Mouse (Mus musculus) heart, postnatal 0 days (tissue): ENCODE measurements around the gene Napsa. TPM values are rescaled to one million over a fixed set of nuclear protein-coding genes. Genes with fewer than 3 reads are reported as not detected.

Experiments used
- ATAC-seq: fragments of 200-750 bp; cut with Nextera tagmentation; 2 replicates; pipeline ENCODE4 v1.8.0; 2017; ENCODE audit warnings: low read depth, moderate number of reproducible peaks, moderate library complexity; ENCODE audit not compliant: insufficient read depth
- DNase-seq: peaks from one replicate; pipeline ENCODE4 v3.0.0-alpha.2; 2016; ENCODE audit warnings: low spot score
- H3K27ac ChIP-seq: fragments of 300-500 bp; sonication (generic); 2 replicates; pipeline ENCODE4 v1.5.1; 2014; ENCODE audit warnings: low read depth, mild to moderate bottlenecking
- H3K27me3 ChIP-seq: fragments of 300-500 bp; sonication (generic); 2 replicates; pipeline ENCODE4 v1.6.1; 2014; ENCODE audit warnings: low read length, mixed read lengths; ENCODE audit not compliant: control insufficient read depth, insufficient read depth
- H3K36me3 ChIP-seq: fragments of 300-500 bp; sonication (generic); replicated peaks from 2 replicates; pipeline ENCODE4 v1.6.1; 2014; ENCODE audit warnings: low read length, mixed read lengths; ENCODE audit not compliant: control insufficient read depth, insufficient read depth
- H3K4me1 ChIP-seq: fragments of 300-500 bp; sonication (generic); 2 replicates; pipeline ENCODE4 v1.6.1; 2014; ENCODE audit warnings: antibody characterized with exemption; ENCODE audit not compliant: control insufficient read depth, insufficient read depth
- H3K4me2 ChIP-seq: fragments of 300-500 bp; sonication (generic); 2 replicates; pipeline ENCODE4 v1.6.1; 2014; ENCODE audit warnings: low read depth, mild to moderate bottlenecking, low read length, moderate library complexity
- H3K4me3 ChIP-seq: fragments of 300-500 bp; sonication (generic); 2 replicates; pipeline ENCODE4 v1.5.1; 2014; ENCODE audit warnings: low read depth, low read length
- H3K9ac ChIP-seq: fragments of 300-500 bp; sonication (generic); replicated peaks from 2 replicates; pipeline ENCODE4 v1.6.1; 2014; ENCODE audit warnings: low read depth, low read length, mixed read lengths
- H3K9me3 ChIP-seq: fragments of 300-500 bp; sonication (generic); replicated peaks from 2 replicates; pipeline ENCODE4 v1.6.1; 2016; ENCODE audit warnings: low read length; ENCODE audit not compliant: control insufficient read depth
- CTCF ChIP-seq: IDR thresholded peaks from 2 replicates; pipeline ENCODE4 v1.5.1; 2016; ENCODE audit warnings: antibody characterized with exemption, control low read depth, low read depth
- EP300 ChIP-seq: IDR thresholded peaks from 2 replicates; pipeline ENCODE4 v1.6.1; 2016; ENCODE audit warnings: antibody characterized with exemption, low read depth
- WGBS: fragments of 180-500 bp; shearing (Covaris S2); extraction: QIAGEN DNeasy Blood & Tissue Kit; methylation state at CpG from one replicate; pipeline ENCODE4 v1.1.7; 2014; 5-methylcytosine and 5-hydroxymethylcytosine counted together
- polyA plus RNA-seq: library from polyadenylated mRNA; unstranded; fragments of >200 nt; fragmentation: Nextera tagmentation; extraction: Ambion mirVana; gene quantifications from 2 replicates; pipeline ENCODE4 v1.2.1, GENCODE M21; 2015
- total RNA-seq: library from RNA; depleted of rRNA; stranded (reverse); fragments of >200 nt; gene quantifications from 2 replicates; pipeline ENCODE4 v1.2.3, GENCODE M21; 2014; ENCODE audit warnings: low replicate concordance

Napsa gene
- total and polyA plus RNA-seq, 2 experiments from 2014 or later: 0.81 TPM; not detected in 1

DNA sequence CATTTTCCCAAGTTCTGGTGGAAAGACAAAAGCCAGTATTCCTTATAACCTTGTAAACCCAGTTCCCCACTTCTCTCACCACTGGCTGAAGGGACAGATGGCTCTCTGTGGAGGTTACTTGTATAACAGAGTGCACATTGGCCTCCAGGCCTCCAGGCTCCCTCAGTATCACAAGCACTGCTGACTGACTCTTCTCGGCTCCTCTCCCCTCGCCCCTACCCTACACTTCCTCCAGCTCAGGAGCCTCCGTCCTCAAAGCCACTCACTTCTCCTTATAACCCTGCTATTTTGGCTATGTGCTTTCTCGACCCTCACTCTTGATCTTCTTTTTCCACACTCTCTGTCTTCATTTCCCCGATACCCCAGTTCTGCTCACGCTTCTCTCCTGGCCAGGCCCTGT, 6.8 kb upstream of the Napsa start:
- no peak overlapping the region for H3K4me3 ChIP-seq
- WGBS: 55% methylated on average over 6 of the region's 6 CpGs
- no peak overlapping the region for H3K9ac ChIP-seq
- no peak for ATAC-seq
- no peaks in the 10 kb centered on the region for H3K9me3 ChIP-seq
- DNase-seq: no peak
- H3K27me3 ChIP-seq: peaks cover 14% of the 10 kb centered on the region; the same call in 1 of the 2 replicates
- H3K4me2 ChIP-seq: no peak overlapping the region
- no peak overlapping the region for H3K27ac ChIP-seq
- H3K4me1 ChIP-seq: no peaks in the 10 kb centered on the region
- no peak for TF ChIP-seq EP300
- no peak for TF ChIP-seq CTCF
- no peaks in the 10 kb centered on the region for H3K36me3 ChIP-seq

DNA sequence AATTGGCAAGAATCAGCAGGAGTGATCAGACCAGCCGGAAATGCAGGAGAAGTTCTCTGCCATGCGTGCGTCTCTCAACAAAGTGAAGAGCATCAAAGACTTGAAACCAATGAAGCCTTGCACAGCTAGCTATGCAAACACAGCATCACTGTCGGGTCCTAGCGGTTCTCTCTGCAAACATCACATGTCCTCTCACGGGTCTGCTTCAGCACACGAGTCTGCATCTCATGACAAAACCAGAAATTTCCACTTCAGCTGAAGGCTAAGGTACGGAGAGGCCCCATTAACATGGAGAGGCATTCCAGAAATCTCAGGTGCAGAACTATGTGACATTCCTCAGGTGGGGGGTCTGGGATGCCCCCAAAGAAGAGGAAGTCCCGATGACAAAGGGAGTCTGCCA, 3.4 kb upstream of the Napsa start:
- no peak overlapping the region for H3K9ac ChIP-seq
- DNase-seq: no peak
- H3K4me3 ChIP-seq: no peak overlapping the region
- TF ChIP-seq EP300 (no peak), CTCF (no peak)
- WGBS: 62% methylated on average over 9 of the region's 9 CpGs
- H3K36me3 ChIP-seq: no peaks in the 10 kb centered on the region
- H3K9me3 ChIP-seq: no peaks in the 10 kb centered on the region
- H3K27ac ChIP-seq: no peak overlapping the region
- no peaks in the 10 kb centered on the region for H3K4me1 ChIP-seq
- no peak for ATAC-seq
- H3K4me2 ChIP-seq: no peak overlapping the region
- H3K27me3 ChIP-seq: peaks cover 14% of the 10 kb centered on the region; the same call in 1 of the 2 replicates

- H3K9ac ChIP-seq: no peak overlapping the region
- H3K36me3 ChIP-seq: no peaks in the 10 kb centered on the region
- no peak for TF ChIP-seq EP300
- TF ChIP-seq CTCF: no peak
- no peak for DNase-seq
- H3K4me2 ChIP-seq: no peak overlapping the region
- no peaks in the 10 kb centered on the region for H3K9me3 ChIP-seq
- 0 out of 2 replicates have a peak, but pooled peaks cover 10% of the 10 kb centered on the region for H3K27me3 ChIP-seq
- no peak for ATAC-seq
- WGBS: 64% methylated on average over 6 of the region's 6 CpGs
- H3K27ac ChIP-seq: no peak overlapping the region
- H3K4me1 ChIP-seq: no peaks in the 10 kb centered on the region
- no peak overlapping the region for H3K4me3 ChIP-seq
Measured at GRCm38 (mm10) chr7:44570989-44571388, 1.2 kb upstream of the Napsa start.

DNA sequence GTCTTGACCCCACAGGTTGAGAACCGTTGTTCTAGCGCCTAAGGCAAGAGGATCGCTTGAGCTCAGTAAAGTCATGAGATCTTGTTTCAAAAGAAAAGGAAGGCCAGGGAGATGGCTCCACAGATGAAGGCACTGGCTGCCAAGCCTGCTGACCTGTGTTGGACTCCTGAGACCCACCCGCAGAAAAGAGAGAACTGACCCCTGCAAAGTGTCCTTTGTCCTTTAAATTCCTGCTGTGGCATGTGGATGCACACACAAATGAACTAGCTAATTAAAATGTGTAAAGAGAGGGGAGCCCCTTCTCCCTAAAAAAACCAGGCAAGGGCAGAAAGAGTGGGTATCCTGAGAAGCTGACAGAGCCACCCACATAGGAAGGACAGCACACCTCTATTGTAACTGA, 369 bp upstream of the Napsa start:
- ATAC-seq (no peak), DNase-seq (no peak)
- Histone ChIP-seq H3K4me1 (no peaks in the 10 kb centered on the region), H3K36me3 (no peaks in the 10 kb centered on the region), H3K4me2 (no peak overlapping the region), H3K9me3 (no peaks in the 10 kb centered on the region), H3K27ac (no peak overlapping the region), H3K27me3 (0 out of 2 replicates have a peak, but pooled peaks cover 10% of the 10 kb centered on the region), H3K9ac (no peak overlapping the region), H3K4me3 (no peak overlapping the region)
- 71% methylated on average over 4 of the region's 4 CpGs for WGBS
- TF ChIP-seq EP300 (no peak), CTCF (no peak)

DNA sequence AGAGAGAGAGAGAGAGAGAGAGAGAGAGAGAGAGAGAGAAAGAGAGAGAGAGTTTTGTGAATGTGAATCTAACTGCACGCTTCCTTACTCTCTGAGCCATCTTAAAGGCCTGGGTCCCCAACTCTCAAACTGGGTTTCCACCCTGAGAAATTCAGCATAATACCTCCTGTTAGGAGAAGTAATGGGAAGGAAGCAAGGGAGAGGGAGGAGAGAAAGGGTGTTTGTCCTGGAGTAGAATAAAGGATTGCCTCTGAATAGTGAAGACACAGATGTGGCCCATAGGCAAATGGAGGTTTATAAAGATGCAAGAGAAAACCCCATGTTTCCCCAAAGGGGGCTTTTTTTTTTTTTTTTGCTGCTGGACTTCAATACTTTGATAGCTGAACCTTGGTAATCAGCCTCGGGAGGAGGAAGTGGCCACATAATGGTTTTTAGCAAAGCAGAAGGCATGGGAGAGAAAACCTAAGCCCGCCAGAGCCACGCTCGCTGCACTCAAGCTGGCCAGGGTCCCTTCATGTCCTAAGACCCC, 840 bp downstream of the Napsa start:
- H3K4me3 ChIP-seq: no peak overlapping the region
- no peak for TF ChIP-seq CTCF
- no peak for TF ChIP-seq EP300

DNA sequence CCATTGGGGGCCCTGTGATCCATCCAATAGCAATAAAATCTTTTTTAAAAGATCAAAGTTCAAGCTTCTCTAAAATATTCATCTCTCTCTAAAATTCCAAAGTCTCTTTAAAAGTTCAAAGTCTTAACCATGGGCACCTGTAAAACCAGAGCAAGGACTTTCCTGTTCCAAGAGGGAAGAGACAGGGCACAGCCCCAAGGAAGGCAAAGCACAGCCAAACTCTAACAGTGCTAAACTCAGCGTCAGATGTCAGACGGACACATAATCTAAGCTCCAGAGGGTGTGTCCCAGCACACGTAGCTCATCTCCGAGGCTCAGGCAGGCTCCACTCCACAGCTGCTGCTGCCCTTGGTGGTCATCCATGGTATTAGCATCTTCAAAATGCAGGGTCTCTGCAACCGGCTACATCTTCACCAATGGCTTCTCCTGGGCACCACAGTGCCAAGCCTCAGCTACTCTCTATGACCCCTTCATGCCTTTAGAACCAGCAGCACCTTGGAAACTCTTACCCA, 4.2 kb downstream of the Napsa start:
- no peaks in the 10 kb centered on the region for H3K4me1 ChIP-seq
- DNase-seq (no peak), ATAC-seq (no peak)
- H3K36me3 ChIP-seq: no peaks in the 10 kb centered on the region
- no peak overlapping the region for H3K27ac ChIP-seq
- H3K4me3 ChIP-seq: no peak overlapping the region
- H3K9ac ChIP-seq: no peak overlapping the region
- H3K27me3 ChIP-seq: 0 out of 2 replicates have a peak, but pooled peaks cover 3% of the 10 kb centered on the region
- no peak overlapping the region for H3K4me2 ChIP-seq
- 30% methylated on average over 5 of the region's 5 CpGs for WGBS
- no peaks in the 10 kb centered on the region; the same call in 1 of the 2 replicates for H3K9me3 ChIP-seq
- TF ChIP-seq CTCF (no peak), EP300 (no peak)

More for the DNA sequence above, 840 bp downstream of the Napsa start:
- H3K9me3 ChIP-seq: no peaks in the 10 kb centered on the region
- whole genome bisulfite sequencing: 63% methylated on average over 5 of the region's 5 CpGs
- ATAC-seq: no peak
- no peaks in the 10 kb centered on the region for H3K36me3 ChIP-seq
- no peaks in the 10 kb centered on the region for H3K4me1 ChIP-seq
- H3K27ac ChIP-seq: no peak overlapping the region
- H3K27me3 ChIP-seq: 0 out of 2 replicates have a peak, but pooled peaks cover 10% of the 10 kb centered on the region
- H3K4me2 ChIP-seq: no peak overlapping the region
- no peak for DNase-seq
- H3K9ac ChIP-seq: no peak overlapping the region
